Mouse (Mus musculus) telencephalon, adult 2 months (tissue): ENCODE data around the gene Gpr137.
A peak's percentile ranks its signal among the peaks of the same experiment; 100 is the strongest.

ENCODE experiments used
- DNase-seq: peaks from one replicate; pipeline ENCODE4 v3.0.0-alpha.2; 2011; ENCODE audit warnings: low read depth, low spot score

Gpr137 gene

DNA sequence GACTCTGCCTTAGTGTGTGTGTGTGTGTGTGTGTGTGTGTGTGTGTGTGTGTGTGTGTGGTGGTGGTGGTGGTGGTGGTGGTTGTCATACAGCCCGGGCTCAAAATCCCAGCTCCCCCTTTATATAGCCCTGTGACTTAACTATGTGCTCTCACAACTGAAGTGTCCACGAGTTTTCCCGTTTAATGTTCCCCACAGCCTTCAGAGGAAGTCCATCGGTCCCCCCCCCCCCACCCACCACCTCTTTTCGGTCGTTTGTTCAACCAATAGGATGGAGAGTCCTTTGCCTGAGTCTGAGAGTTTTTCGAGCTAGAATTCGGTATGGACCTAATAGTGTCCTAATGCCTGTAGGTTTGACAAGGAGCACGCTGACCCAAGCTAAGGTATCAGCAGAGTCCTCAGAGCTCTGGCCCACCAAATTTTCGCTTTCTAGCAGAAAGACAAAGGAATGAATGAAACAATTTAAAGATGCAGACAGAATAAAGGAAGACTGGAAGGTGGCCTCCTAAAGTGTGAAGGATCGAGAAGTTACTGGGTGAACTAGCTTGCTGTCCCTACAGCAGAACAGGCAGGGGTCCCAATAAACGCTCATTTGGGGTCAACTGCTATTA is 31.4 kb upstream of the Gpr137 start:
- DNase-seq: no peak

DNA sequence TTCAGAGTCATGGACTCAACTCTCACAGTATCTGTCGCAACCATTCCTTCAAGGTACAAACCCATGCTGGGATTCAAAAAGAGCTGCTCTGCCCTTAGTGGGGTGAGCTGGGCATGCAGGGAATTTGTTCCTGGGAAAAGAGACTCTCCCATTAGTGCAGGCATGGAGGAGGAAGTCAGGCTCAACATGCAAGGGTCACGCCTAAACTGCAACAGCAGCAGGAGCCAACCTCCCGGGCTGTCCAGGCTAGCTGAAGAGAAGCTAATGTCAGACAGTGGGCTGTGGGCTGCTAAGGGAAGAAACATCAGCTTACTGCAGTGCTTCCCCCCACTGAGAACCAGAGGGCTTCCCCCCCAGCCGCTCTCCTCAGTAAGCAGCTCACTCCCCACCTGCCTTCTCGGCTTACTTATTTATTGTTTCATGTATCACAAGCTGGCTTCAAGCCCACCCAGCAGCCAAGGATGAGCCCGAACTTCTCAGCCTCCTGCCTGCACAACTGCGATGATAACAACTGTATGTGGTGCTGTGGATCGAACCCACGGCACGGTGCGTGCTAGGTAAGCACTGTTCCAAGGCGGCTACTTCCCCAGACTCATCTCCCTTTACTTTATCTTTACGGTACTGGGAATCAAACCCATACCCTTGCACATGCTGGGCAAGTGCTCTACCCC is 30.1 kb upstream of the Gpr137 start:
- DNase-seq: no peak

DNA sequence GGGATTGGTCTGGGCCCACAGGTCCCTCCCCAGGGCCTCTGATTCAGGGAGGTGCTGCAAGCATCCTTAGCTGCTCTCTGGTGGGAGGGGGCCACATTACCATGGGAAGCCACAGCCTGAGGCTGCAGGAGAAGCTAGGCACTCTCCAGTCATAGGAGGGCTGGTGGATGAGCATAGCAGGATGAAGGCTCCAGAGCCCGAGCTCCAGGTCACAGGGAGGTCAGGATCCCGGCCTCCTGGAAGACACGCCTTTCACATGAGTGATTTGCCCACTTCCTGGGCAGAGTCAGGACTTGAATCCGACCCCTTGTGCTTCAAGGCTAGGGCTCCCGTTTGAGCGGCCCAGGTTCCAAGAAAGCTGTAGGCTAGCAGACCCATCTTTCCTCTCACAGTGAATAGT is 29.4 kb upstream of the Gpr137 start:
- DNase-seq: no peak

DNA sequence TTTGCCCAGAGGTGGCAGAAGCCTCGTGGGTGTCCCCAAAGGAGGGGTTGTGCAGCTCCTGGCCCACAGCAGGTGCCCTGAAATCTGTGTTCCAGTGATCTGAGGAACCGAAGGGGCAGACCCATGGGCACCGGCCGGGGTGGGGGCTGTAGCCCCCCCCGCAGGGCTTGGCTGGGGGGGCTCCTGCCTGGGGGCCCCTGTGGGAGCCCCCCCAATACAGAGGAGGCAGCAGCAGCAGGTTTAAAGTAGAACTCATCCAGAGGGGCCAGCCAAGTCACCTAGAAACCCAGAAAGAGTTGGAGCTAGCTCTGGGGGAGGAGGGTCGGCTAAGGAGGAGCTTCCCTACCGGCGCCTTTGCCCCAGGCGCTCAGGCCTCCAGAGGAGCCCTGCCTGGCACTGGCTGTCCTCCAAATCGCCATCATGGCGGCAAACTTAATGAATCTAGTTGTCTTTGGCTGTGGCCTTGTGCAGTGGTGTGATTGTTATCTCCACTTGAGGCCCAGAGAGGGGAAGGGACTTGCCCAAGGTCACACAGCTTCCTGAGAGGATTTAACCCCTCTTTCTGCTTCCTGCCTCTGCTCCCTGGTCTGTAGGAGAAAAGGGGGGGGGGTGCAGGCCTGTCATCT is 28.3 kb upstream of the Gpr137 start:
- no peak for DNase-seq

DNA sequence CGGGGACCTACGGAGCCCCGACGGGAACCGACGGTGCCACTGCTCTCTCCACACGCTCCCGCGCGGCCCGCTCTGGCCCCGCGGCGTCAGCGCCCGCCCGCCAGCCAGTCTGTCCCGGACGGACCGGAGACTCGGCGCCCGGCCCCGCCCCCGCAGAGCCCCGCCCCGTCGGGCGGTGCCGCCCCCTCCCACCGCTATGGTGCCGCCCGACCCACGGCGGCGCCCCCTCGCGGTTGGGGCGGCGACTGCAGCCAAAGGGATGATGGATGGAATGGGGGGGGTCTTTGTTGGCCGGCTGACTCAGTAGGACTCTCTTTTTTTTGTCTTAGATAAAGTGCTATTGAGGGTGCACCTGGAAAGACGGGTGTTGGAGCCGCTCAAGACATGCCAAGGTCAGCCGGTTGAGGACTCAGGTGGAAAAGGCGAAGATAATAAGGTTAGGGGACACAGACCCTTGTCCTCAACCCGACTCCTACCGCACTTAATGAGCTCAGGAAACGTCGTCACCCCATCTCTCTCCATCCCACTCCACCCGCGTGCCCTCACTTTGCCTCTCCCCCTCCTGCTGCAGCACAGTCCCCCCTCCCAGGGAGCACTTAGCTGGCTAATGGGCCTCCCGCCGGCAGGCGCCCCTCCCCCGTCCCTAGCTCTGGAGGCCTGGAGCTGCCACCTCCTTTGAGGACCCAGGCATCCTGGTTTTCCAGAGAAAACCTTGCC is 27.5 kb upstream of the Gpr137 start:
- no peak for DNase-seq

DNA sequence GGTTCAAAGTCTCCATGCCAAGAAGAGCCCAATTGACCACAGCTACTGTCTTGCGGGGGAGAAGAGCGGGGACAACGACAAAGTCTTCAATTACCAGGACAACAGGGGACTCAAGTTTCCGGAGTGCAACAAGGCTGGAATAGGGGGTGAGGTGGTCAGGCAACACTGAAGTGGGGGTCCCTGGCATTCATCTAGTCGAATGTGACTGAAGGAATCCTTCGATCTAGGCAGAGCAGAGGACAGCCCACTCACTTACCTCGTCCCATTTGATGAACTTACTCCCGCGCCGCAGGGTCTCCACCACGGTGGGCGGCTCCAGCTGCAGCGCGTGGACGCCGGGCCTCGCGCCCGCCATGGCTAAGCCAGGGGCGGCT is 27.0 kb upstream of the Gpr137 start:
- no peak for DNase-seq

DNA sequence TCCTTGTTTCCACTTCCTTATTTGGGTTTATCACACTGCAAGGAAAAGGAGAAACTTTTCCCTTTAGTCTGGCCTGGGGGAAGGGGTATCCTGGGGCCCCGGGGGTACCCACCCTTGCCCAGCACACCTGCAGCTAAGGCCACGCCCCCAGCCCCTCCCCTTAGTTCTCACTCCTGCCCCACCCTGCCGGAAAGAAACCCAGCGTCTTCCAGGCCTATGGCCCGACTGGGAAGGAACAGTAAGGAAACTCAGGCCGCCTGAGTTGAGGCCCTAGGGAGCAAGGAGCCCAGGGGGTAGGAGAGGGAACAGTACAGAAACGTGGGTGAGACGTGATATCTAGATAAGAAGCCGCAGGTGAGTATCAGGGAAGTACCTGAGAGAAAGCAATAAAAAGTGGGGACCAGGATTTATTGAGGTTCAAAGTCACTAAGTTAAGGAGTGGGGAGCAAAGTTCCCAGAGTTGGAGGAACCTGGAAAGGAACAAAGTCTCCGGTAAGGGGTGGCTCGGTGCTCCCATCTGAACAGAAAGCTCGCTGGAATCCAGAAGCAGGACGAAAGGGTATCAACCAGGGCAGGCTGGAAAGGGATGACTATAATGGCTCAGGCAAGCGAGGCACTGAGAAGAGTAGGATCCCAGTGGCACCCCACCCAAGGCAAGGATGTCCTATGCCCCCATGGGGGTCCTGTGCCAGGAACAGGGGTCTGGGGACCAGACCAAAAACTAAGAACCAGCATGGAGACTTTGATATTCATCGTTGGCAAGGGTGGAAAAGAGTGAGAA is 26.4 kb upstream of the Gpr137 start:
- no peak for DNase-seq

DNA sequence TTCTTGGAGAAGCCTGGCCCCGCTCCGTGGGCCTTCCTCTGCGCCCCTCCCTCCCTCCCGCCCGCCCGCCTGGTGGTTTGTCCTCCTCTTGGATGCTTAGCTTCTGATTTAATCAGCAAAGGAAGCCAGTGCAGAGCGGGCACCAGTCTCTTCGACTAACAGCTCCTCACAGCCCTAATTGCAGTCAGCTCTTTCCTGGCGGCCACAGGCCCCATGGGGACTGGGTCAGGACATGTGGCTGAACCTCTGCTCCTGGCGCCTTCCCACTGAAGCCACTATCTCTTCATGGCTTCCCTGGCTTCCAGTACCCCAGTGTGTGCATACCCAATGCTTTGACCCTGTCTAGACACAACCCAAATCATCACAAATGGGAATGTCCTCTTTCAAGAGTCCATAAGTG is 14.2 kb upstream of the Gpr137 start:
- no peak for DNase-seq

DNA sequence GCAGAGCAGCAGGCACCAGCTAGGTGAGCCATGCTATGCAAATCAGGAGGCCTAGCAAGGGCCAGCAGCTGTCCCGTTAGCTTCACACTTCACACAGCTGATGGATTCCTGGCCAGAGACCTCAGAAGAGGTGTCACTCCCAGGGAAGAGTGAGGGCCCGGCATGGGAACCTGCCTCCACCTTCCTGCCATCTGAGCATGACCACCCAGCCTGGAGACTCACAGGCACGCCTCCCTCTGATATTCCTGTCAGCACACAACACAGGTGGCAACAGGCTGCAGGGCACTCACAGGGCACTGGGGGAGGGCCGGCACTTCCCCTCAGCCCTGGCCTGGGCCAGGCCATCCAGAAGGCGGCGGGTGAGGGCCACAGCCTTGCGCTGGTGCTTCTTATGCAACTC is 13.1 kb upstream of the Gpr137 start:
- no peak for DNase-seq

DNA sequence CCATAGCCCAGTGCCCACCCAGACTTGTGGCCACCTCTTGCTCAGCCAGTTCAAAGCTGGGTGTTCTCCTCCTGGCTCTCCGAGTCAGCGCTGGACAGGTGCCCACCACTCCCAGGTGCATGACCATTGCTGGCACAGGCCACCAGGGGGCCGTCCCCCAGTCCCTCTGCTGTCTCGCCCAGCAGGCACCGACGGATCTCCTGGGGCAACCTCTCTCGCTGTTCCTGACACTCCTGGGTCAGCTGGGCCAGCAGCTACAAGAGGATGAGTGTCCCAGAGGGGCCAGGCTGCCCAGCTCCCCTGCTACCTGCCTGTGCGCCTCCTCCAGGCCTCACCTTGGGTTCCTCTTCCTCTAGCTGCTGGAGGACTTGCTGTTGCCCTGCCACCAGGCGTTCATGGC is 11.8 kb upstream of the Gpr137 start:
- no peak for DNase-seq

DNA sequence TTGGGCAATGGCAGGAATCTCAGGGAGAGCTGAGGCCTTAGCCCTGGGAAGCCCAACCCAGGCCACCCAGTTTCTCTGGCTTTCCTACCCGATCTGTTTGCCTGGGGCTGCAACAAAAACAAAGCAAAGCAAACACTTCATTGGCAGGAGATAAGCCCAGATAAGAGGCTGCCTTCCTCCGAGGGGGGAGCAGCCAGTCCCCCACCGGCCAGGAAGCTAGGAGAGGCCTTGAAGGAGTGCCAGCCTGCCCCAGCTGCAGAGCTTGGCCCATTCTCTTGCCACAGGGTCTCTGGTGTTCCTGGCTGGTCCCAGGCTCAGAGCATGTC is 10.4 kb upstream of the Gpr137 start:
- DNase-seq: no peak

DNA sequence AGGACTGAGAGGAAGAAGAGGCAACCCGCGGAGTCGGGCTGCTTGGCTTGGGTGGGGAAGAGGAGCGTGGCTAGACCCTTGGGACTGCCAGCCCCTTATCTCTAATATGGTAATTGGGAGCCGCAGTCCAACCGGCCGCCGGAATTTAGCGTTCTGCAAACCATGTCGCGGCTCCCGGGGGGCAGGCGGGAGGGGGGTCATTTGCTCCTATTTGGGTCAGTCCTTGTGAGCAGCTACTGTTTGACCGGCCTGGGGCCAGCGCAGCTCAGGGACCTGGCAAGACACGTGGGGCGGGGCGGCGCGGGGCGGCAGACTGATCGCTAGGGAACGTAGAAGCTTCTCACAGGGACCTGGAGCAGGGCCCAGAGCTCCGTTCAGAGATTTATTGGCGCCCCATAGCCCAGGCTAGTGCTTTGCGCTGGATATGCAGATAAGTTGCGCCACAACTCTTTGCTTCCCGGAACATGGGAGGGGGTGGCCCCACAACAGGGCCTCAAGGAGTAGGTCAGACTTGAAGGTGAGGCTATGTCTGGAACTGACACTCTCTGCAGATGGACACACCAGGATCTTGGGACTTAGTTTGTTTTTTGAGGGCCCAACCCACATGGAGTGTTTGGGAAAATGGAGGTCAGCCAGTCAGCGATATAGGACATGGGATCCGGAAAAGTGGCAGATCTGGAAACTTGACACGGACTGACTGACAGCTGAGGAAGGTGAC is 9.9 kb upstream of the Gpr137 start:
- DNase-seq: no peak

DNA sequence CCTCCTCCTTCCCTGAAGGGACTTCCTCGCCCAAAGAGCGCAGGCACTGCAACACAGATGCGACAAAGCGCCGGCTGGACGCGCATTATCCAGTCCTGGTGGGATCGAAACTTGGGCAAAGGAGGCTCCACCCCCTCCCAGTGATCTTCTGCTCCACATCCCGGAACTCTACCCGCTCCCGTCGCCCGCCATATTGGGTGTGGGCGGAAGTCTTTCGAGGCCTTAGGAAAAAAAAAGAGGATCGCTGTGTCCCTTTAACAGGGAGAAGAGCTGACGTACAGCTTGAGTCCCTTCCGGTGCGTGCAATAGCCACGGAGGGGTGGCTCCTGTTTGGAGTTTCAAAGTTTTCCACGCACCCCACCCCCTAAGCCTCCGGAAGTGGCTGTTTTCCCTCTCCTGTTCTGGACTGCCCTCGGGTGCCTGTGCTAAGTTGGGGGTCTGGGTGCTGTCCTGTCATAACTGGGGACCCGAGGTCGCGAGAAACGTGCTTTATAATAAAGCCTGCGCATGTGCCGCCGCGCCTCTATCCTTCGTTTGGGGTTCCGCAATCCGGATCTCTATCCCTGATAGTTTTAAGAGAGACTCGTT is 9.2 kb upstream of the Gpr137 start:
- peak; percentile 95 for DNase-seq

DNA sequence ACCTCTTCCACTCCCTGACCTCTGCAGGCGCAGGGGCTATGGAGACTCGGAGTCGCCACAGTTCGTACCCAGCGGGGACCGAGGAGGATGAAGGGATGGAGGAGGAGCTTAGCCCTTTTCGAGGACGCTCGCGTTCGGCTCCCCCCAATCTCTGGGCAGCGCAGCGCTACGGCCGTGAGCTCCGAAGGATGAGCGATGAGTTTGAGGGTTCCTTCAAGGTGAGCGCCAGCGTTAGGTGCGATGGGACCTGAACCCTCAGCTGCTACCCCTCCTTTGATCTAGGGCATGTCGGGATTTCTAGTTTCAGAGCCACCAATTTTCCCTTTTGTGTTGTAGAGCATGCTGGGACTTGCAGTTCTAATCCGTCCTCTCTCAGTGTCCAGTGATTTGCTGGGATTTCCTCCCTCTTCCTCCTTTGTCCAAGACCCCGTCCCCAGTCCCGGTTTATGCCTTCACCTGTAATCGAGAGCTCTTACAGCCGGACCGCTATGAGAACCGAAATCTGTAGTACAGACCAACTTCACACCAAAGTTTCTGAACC is 8.4 kb upstream of the Gpr137 start:
- DNase-seq: peak; percentile 76

DNA sequence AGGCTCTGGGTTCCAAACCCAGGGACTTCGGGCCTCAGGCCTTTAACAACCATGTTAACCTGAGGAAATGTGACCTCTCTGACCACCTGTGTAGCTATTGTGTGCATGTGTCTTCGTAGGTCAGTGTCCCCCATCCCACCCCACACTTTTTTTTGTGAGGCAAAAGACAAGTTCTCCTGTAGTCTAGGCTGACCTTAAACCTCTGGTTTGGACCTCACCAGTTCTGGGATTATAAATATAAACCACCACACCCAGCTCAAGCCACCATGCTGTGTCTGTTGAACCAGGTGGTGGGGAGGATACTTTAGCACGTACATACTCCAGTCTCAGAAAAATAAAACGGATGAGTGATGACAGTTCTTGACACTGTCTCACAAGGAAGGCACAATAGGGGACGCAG is 7.7 kb upstream of the Gpr137 start:
- DNase-seq: no peak

DNA sequence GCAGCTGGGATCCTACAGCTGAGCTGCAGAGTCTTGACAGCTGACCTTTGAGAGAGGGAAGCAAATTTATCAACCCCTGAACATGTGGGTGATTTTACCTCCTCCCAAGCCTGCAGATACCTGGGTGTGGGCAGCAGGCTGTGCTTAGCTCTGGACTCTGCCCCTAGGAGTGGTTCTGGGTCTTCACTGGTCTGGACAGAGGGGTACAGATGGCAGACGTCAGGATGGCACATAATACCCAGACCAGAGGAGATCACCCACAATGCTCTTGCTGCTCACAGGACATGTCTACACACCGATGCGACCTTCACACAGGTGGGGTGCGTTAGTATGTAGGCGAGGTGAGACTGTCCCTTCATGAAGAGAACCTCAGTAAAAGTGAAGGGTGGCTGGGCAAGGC is 7.3 kb upstream of the Gpr137 start:
- DNase-seq: no peak

DNA sequence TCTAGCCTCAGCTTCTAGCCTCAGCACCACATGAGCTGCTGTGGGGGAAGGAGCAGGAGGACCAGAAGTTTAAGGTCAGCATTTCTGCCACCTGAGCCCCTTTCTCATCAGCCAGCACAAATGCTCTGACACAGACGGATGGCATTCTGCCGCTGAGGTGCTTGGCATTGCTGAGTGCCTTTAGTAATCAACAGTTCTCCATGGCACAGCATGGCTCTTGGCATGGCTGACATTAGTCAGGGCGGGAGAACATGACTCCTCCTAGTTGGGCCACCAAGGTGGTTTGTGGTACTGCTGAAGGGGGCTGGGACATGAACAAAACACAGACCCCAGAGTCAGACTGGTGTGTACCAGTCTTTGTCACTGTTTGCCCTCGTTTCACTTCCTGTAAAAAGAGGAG is 5.9 kb upstream of the Gpr137 start:
- DNase-seq: no peak

DNA sequence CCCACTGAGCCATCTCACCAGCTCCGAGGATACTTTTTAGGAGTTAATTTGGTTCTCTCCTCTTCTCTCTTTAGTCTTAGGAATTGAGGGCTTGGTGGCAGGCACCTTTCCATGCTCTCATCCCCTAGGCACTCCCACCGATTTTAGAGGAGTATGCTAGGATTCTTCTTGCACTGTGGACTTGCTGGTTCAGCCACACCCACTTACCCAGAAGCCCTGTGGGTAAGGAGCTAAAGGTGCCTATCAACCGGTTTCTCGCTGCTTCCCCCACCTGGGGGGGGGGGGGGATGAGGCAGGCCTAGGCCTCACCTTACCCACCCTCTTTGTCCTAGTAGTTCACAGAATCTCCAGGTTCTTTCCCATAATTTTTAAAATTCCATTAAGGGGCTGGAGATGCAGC is 5.5 kb upstream of the Gpr137 start:
- DNase-seq: no peak

DNA sequence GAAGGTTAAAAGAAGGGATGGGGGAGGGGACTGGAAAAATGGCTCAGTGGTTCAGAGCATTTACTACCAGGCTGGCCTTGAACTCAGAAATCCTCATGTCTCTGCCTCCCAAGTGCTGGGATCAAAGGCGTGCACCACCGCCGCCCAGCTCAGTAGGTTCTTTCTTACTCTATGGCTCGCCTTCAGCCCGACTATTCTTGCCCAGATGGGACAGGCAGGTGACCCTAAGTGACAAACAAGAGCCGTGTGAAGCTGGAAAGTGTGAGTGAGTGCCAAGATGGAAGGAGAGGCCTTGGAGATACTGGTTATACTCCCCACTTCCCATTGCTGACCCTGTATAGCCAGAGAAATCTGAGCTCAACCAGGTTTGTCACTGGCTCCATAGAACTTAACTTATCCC is 1.4 kb upstream of the Gpr137 start:
- DNase-seq: no peak

DNA sequence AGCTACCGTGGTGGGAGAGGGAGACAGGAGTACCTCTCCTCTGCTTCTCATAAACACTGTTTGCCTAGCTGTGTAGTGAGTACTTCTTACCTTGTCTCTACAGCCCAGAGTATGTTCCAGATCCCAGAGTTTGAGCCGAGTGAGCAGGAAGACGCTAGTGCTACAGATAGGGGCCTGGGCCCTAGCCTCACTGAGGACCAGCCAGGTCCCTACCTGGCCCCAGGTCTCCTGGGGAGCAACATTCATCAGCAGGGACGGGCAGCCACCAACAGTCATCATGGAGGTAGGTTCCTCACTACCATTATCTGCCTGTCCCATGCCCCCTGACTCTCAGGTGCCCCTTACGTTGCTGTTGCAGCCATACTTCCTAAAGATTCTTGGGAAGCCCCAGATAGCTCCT is 484 bp upstream of the Gpr137 start:
- no peak for DNase-seq
